Mouse (Mus musculus): ENCODE measurements around the gene Dnajc12. TPM values are rescaled to one million over a fixed set of nuclear protein-coding genes. Genes with fewer than 3 reads are reported as not detected.

Dnajc12 gene
- total and polyA plus RNA-seq, 3 experiments = 0.83 to 3.7 (median 1.5) TPM

- Histone ChIP-seq H3K4me1 (ENCODE audit: control insufficient read depth in 1 of 2, insufficient read depth in 2 of 2) (no peaks in the 10 kb centered on the region), H3K9me3 (replicated peaks; ENCODE audit: low read length) (peaks cover 2% of the 10 kb centered on the region), H3K4me2 (ENCODE audit: insufficient read depth, low read depth, poor library complexity, severe bottlenecking) (no peak overlapping the region), H3K4me3 (replicated peaks in 1 of 3; ENCODE audit: low read depth in 2 of 3, low read length in 2 of 3, poor library complexity in 1 of 3) (no peak overlapping the region), H3K9ac (ENCODE audit: insufficient read depth, low read depth) (no peak overlapping the region), H3K27ac (ENCODE audit: insufficient read depth, low read depth) (no peak overlapping the region), H3K27me3 (replicated peaks) (no peaks in the 10 kb centered on the region), H3K79me2 (replicated peaks; ENCODE audit: control insufficient read depth, extremely low read depth, insufficient read depth, poor library complexity, severe bottlenecking) (no peaks in the 10 kb centered on the region), H3K36me3 (replicated peaks in 1 of 2; ENCODE audit: control insufficient read depth in 1 of 2, insufficient read depth in 1 of 2, low read length in 1 of 2) (no peaks in the 10 kb centered on the region)
- dilution Hi-C loops (cut with MboI; ENCODE audit: extremely low pct_ligation_motif_present, extremely low pct_unique_long_range_greater_than_20kb, low sequenced_read_pairs) (no loop called here), in situ Hi-C loops (cut with MboI; ENCODE audit: low pct_ligation_motif_present, low pct_unique_long_range_greater_than_20kb, low sequenced_read_pairs) (no loop called here)
- TF ChIP-seq MYC (IDR thresholded peaks at IDR 0.05; ENCODE audit: low read depth, low read length) = no peak
- no peak for TF ChIP-seq SIN3A (IDR thresholded peaks at IDR 0.05; ENCODE audit: low read length)
- TF ChIP-seq CHD1 (IDR thresholded peaks at IDR 0.05; ENCODE audit: low read depth, low read length) = no peak
- TF ChIP-seq EP300 (IDR thresholded peaks at IDR 0.05; ENCODE audit: low read length) = no peak
- TF ChIP-seq MAZ (IDR thresholded peaks at IDR 0.05; ENCODE audit: low read depth, low read length) = no peak
- no peak for TF ChIP-seq ZNF384 (IDR thresholded peaks at IDR 0.05; ENCODE audit: low read depth, low read length)
- no peak for DNase-seq (ENCODE audit: extremely low read depth)
These were observed 14.2 kb upstream of the Dnajc12 start for GRCm38 (mm10) chr10:63368041-63368440.

GRCm38 (mm10) chr10:63376303-63376702, 5.9 kb upstream of the Dnajc12 start:
- in situ Hi-C loops (cut with MboI; ENCODE audit: low pct_ligation_motif_present, low pct_unique_long_range_greater_than_20kb, low sequenced_read_pairs) (no loop called here), dilution Hi-C loops (cut with MboI; ENCODE audit: extremely low pct_ligation_motif_present, extremely low pct_unique_long_range_greater_than_20kb, low sequenced_read_pairs) (no loop called here)
- no peak overlapping the region for H3K9ac ChIP-seq (ENCODE audit: insufficient read depth, low read depth)
- no peaks in the 10 kb centered on the region for H3K27me3 ChIP-seq (replicated peaks)
- DNase-seq (ENCODE audit: extremely low read depth) = no peak
- H3K36me3 ChIP-seq (replicated peaks in 1 of 2; ENCODE audit: control insufficient read depth in 1 of 2, insufficient read depth in 1 of 2, low read length in 1 of 2) = no peaks in the 10 kb centered on the region
- no peaks in the 10 kb centered on the region for H3K4me1 ChIP-seq (ENCODE audit: control insufficient read depth in 1 of 2, insufficient read depth in 2 of 2)
- no peak overlapping the region for H3K4me3 ChIP-seq (replicated peaks in 1 of 3; ENCODE audit: low read depth in 2 of 3, low read length in 2 of 3, poor library complexity in 1 of 3)
- TF ChIP-seq GABPA (IDR thresholded peaks at IDR 0.05; ENCODE audit: insufficient replicate concordance, low read depth, low read length) = no peak
- no peak for TF ChIP-seq ZMIZ1 (IDR thresholded peaks at IDR 0.05; ENCODE audit: low read depth, low read length)
- no peak for TF ChIP-seq SIN3A (IDR thresholded peaks at IDR 0.05; ENCODE audit: low read length)
- no peak for TF ChIP-seq ZKSCAN1 (IDR thresholded peaks at IDR 0.05; ENCODE audit: borderline replicate concordance, low read depth, low read length)
- TF ChIP-seq HCFC1 (IDR thresholded peaks at IDR 0.05; ENCODE audit: low read depth, low read length) = no peak
- TF ChIP-seq MXI1 (IDR thresholded peaks at IDR 0.05; ENCODE audit: low read depth, low read length) = no peak
- no peak for TF ChIP-seq EP300 (IDR thresholded peaks at IDR 0.05; ENCODE audit: low read length)
- no peak for TF ChIP-seq NELFE (IDR thresholded peaks at IDR 0.05; ENCODE audit: low read depth, low read length)
- no peak for TF ChIP-seq JUN (IDR thresholded peaks at IDR 0.05; ENCODE audit: insufficient read depth, low read depth, low read length)
- TF ChIP-seq CHD1 (IDR thresholded peaks at IDR 0.05; ENCODE audit: low read depth, low read length) = no peak
- TF ChIP-seq USF2 (conservative IDR thresholded peaks at IDR 0.05; ENCODE audit: low read depth, low read length) = no peak
- no peak for TF ChIP-seq MYC (IDR thresholded peaks at IDR 0.05; ENCODE audit: low read depth, low read length)
- no peak for TF ChIP-seq BHLHE40 (IDR thresholded peaks at IDR 0.05; ENCODE audit: low read depth, low read length)
- no peak for TF ChIP-seq ZNF384 (IDR thresholded peaks at IDR 0.05; ENCODE audit: low read depth, low read length)
- TF ChIP-seq MAX (IDR thresholded peaks at IDR 0.05; ENCODE audit: low read length) = no peak
- TF ChIP-seq KAT2A (IDR thresholded peaks at IDR 0.05; ENCODE audit: insufficient replicate concordance, low read length) = no peak
- no peak for TF ChIP-seq PAX5 (IDR thresholded peaks at IDR 0.05; ENCODE audit: low read length)
- no peak for TF ChIP-seq USF1 (IDR thresholded peaks at IDR 0.05; ENCODE audit: low read depth, low read length)
- TF ChIP-seq ETS1 (conservative IDR thresholded peaks at IDR 0.05; ENCODE audit: low read depth, low read length) = no peak
- H3K27ac ChIP-seq (ENCODE audit: insufficient read depth, low read depth) = no peak overlapping the region
- H3K4me2 ChIP-seq (ENCODE audit: insufficient read depth, low read depth, poor library complexity, severe bottlenecking) = no peak overlapping the region
- no peaks in the 10 kb centered on the region for H3K9me3 ChIP-seq (replicated peaks; ENCODE audit: low read length)
- no peaks in the 10 kb centered on the region for H3K79me2 ChIP-seq (replicated peaks; ENCODE audit: control insufficient read depth, extremely low read depth, insufficient read depth, poor library complexity, severe bottlenecking)

Data from CH12.LX (cell line).